Mouse (Mus musculus) adrenal gland, adult (tissue): ENCODE results near the gene Tab1.
A peak's percentile ranks its signal among the peaks of the same experiment; 100 is the strongest.

ENCODE experiments used
- DNase-seq, 2 experiments: peaks; one replicate each; pipeline ENCODE4 v3.0.0; 2022 to 2023; ENCODE audit warnings: low spot score in 1 of 2; ENCODE audit not compliant: inconsistent age in 2 of 2

Gene Tab1

GRCm38 (mm10) chr15:80134450-80134847, 1.5 kb downstream of the Tab1 start:
- DNase-seq, result peak; percentile 72 to 84

- peak in 1 of 2 experiments; percentile 37 for DNase-seq
Observed at GRCm38 (mm10) chr15:80135499-80135898, 2.6 kb downstream of the Tab1 start.

- DNase-seq, result peak; percentile 67 to 75
Observed at GRCm38 (mm10) chr15:80136645-80137044, 3.7 kb downstream of the Tab1 start.

GRCm38 (mm10) chr15:80137945-80138791, 5.2 kb downstream of the Tab1 start:
- peak in 1 of 2 experiments; percentile 59 for DNase-seq

GRCm38 (mm10) chr15:80140302-80140701, 7.4 kb downstream of the Tab1 start:
- DNase-seq, result no peak

GRCm38 (mm10) chr15:80140878-80141277, 8.0 kb downstream of the Tab1 start:
- DNase-seq, result no peak

GRCm38 (mm10) chr15:80142130-80142529, 9.2 kb downstream of the Tab1 start:
- no peak for DNase-seq

- peak; percentile 38 to 54 for DNase-seq
Observed at GRCm38 (mm10) chr15:80143760-80144159, 10.8 kb downstream of the Tab1 start.

GRCm38 (mm10) chr15:80145397-80145796, 12.5 kb downstream of the Tab1 start:
- DNase-seq, result no peak

- peak; percentile 25 for DNase-seq
Observed at GRCm38 (mm10) chr15:80146153-80146552, 13.2 kb downstream of the Tab1 start.

- DNase-seq, result no peak
Observed at GRCm38 (mm10) chr15:80147090-80147489, 14.2 kb downstream of the Tab1 start.

- DNase-seq, result peak in 1 of 2 experiments; percentile 31
Observed at GRCm38 (mm10) chr15:80147511-80147910, 14.6 kb downstream of the Tab1 start.

- no peak for DNase-seq
Observed at GRCm38 (mm10) chr15:80148565-80148964, 15.6 kb downstream of the Tab1 start.

- no peak for DNase-seq
Observed at GRCm38 (mm10) chr15:80149517-80149916, 16.6 kb downstream of the Tab1 start.

GRCm38 (mm10) chr15:80152663-80153062, 19.7 kb downstream of the Tab1 start:
- DNase-seq, result no peak

- no peak for DNase-seq
Observed at GRCm38 (mm10) chr15:80153757-80154156, 20.8 kb downstream of the Tab1 start.

GRCm38 (mm10) chr15:80155707-80156106, 22.8 kb downstream of the Tab1 start:
- no peak for DNase-seq

GRCm38 (mm10) chr15:80157197-80157943, 24.4 kb downstream of the Tab1 start:
- DNase-seq, result no peak

GRCm38 (mm10) chr15:80158001-80158706, 25.2 kb downstream of the Tab1 start:
- DNase-seq, result no peak

GRCm38 (mm10) chr15:80158707-80159090, 25.8 kb downstream of the Tab1 start:
- DNase-seq, result no peak

- no peak for DNase-seq
Observed at GRCm38 (mm10) chr15:80159286-80159901, 26.5 kb downstream of the Tab1 start.
